Mouse (Mus musculus) C2C12 (cell line): Measurements from ENCODE around the gene Wdr81. TPM values are rescaled to one million over a fixed set of nuclear protein-coding genes. Genes with fewer than 3 reads are reported as not detected.
A peak's percentile ranks its signal among the peaks of the same experiment; 100 is the strongest.
"Not testable (repeated sequence)": the region's sequence is repeated elsewhere in the genome, so short reads cannot be mapped to it uniquely, and the experiment has no call there.

Source experiments
- H3K27me3 ChIP-seq: one replicate; pipeline ENCODE4 v1.6.1; 2011; ENCODE audit not compliant: control insufficient read depth, insufficient read depth, insufficient read length
- H3K36me3 ChIP-seq: one replicate; pipeline ENCODE4 v1.6.1; 2011; ENCODE audit not compliant: control insufficient read depth, insufficient read depth
- H3K4me3 ChIP-seq: one replicate; pipeline ENCODE4 v1.5.1; 2011; ENCODE audit warnings: mild to moderate bottlenecking, control low read depth; ENCODE audit not compliant: poor library complexity, insufficient read depth, severe bottlenecking
- H3K79me2 ChIP-seq: one replicate; pipeline ENCODE4 v1.6.1; 2011; ENCODE audit not compliant: control insufficient read depth, insufficient read depth
- H3K79me3 ChIP-seq: one replicate; pipeline ENCODE4 v1.6.1; 2011; ENCODE audit warnings: low read depth, control low read depth
- H3ac ChIP-seq: one replicate; pipeline ENCODE3; 2011; ENCODE audit warnings: low read depth; ENCODE audit not compliant: control insufficient read depth, insufficient read length
- CEBPB ChIP-seq: IDR thresholded peaks from one replicate; pipeline ENCODE4 v1.6.1; 2011; ENCODE audit warnings: low read depth, mild to moderate bottlenecking, control low read depth, moderate library complexity
- CTCF ChIP-seq: IDR thresholded peaks from one replicate; pipeline ENCODE4 v1.5.1; 2011; ENCODE audit not compliant: control insufficient read depth, insufficient read depth, insufficient read length
- FOSL1 ChIP-seq: IDR thresholded peaks from one replicate; pipeline ENCODE4 v1.8.0; 2011; ENCODE audit warnings: mild to moderate bottlenecking, low read length; ENCODE audit not compliant: poor library complexity, insufficient read depth, severe bottlenecking
- MAX ChIP-seq: IDR thresholded peaks from one replicate; pipeline ENCODE4 v1.6.1; 2011; ENCODE audit warnings: mild to moderate bottlenecking, control low read depth
- MYOD1 ChIP-seq: IDR thresholded peaks from one replicate; pipeline ENCODE4 v1.6.1; 2011; ENCODE audit warnings: low read depth; ENCODE audit not compliant: control insufficient read depth, insufficient read length
- MYOG ChIP-seq: IDR thresholded peaks from one replicate; pipeline ENCODE4 v1.6.1; 2011; ENCODE audit not compliant: control insufficient read depth, insufficient read length; ENCODE audit errors: extremely low read depth
- USF1 ChIP-seq: IDR thresholded peaks from one replicate; pipeline ENCODE4 v1.6.1; 2011; ENCODE audit warnings: low read depth, mild to moderate bottlenecking, control low read depth, moderate library complexity
- polyA plus RNA-seq: library from polyadenylated mRNA; unstranded; fragments of >200 nt; fragmentation: generic; extraction: Trizol; gene quantifications from one replicate; pipeline ENCODE4 v1.2.1, GENCODE M21; 2012; ENCODE audit warnings: missing spikeins

Wdr81 gene
- polyA plus RNA-seq, 1 experiment: 21.6 TPM

DNA sequence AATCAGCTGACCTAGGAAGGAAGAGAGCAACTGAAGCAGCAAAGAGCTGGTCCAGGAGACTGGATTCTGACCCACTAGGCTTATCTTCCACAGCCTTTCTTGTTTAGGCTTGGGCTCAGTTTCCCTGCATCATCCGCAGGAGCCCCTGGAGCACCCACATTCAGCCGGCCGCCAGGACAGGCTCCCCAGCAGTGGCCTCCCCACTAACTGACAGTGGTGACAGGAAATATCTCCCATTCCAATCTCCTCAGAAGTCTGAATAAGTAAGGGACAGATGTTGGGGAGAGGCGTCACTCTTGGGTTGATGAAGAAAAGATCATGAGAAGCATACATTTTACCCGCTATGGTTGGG, 5.2 kb upstream of the Wdr81 start:
- H3K4me3 ChIP-seq: peak overlapping the region; percentile 15
- H3ac ChIP-seq: peak overlapping the region; percentile 44

DNA sequence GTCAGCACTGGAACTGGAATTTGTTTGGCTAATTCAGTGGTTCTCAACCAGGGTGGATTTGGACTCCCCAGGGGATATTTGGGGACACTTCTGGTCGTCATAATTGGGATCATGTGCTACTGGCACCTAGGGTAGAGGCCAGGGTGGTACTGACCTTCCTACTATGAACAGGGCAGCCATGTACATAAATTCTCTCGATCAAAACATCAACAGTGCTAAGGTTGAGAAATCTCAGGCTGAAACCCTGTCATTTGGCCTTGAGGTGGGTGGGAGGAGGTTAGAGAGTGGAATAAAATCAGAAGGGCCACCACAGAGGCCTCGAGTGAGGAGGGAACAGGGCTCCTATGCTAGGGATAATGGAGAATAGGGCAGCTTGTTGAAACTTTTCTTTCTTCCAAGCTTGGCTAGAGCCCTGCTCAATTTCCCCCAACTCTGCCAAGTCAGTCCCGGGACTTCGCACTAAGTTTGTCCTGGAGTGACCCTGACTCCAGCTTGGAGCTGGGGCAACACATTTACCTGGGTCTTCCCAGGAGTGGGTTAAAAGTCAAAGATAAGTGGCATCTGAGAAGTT, 4.7 kb upstream of the Wdr81 start:
- H3K36me3 ChIP-seq: peaks cover 11% of the 10 kb centered on the region
- H3K79me3 ChIP-seq: peaks cover 15% of the 10 kb centered on the region
- H3K4me3 ChIP-seq: peak overlapping the region; percentile 15
- peak overlapping the region; percentile 44 for H3ac ChIP-seq
- H3K79me2 ChIP-seq: peaks cover 27% of the 10 kb centered on the region
- no peaks in the 10 kb centered on the region for H3K27me3 ChIP-seq
- TF ChIP-seq USF1 (no peak), CEBPB (peak; percentile 21)

More for the DNA sequence above, 5.2 kb upstream of the Wdr81 start:
- peaks cover 31% of the 10 kb centered on the region for H3K79me2 ChIP-seq
- no peaks in the 10 kb centered on the region for H3K27me3 ChIP-seq
- no peak for TF ChIP-seq CTCF
- no peak for TF ChIP-seq USF1
- no peak for TF ChIP-seq MAX
- no peak for TF ChIP-seq MYOG
- TF ChIP-seq FOSL1: no peak
- peaks cover 16% of the 10 kb centered on the region for H3K36me3 ChIP-seq
- peaks cover 20% of the 10 kb centered on the region for H3K79me3 ChIP-seq

DNA sequence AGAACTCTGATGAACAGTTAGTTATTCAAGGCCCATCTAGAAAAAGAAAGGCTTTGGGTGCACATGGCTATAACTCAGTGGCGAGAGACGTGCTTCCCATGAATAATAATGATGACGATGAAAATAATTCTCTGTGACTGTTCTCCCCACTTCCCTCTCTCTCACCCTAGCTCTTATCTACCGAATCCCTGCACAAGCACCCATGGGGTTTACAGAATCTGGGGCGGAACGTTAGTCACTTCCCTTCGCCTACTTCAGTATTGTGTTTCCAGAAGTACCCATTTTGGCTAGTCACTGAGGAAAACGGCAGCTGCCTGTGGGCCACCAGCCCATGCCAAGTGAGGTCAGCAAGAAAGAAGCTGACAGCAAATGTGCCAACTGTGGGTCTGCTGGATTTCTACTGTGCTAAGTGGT, 4.1 kb upstream of the Wdr81 start:
- Histone ChIP-seq H3K4me3 (no peak overlapping the region), H3K79me3 (peaks cover 15% of the 10 kb centered on the region), H3K27me3 (no peaks in the 10 kb centered on the region), H3K79me2 (peaks cover 27% of the 10 kb centered on the region), H3K36me3 (peaks cover 5% of the 10 kb centered on the region), H3ac (peak overlapping the region; percentile 16)
- TF ChIP-seq FOSL1 (peak; percentile 47), USF1 (no peak), MAX (peak; percentile 88), MYOD1 (peak; percentile 90), CTCF (no peak)

DNA sequence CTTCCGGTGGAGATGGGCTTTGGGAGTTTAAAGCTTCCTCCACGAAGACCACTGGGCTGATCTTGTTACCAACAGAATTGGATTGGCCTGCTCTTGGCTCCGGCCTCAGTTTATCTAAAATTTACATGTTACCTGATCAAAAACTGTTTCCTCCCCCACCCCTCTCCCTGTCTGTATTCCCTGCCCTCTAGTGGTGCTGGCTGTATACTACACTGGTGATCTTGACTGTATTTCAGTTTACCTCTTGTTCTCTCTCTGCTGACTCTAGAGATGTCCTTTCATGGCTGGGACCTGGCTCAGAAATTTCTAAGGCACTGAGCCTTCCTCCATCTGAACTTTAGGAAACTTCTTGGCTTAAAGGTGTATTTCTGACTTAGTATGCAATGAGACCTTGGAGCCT, 3.7 kb upstream of the Wdr81 start:
- TF ChIP-seq MYOG (no peak), MYOD1 (no peak), CTCF (peak; percentile 22)
- Histone ChIP-seq H3K36me3 (peaks cover under 1% of the 10 kb centered on the region), H3K4me3 (no peak overlapping the region)

DNA sequence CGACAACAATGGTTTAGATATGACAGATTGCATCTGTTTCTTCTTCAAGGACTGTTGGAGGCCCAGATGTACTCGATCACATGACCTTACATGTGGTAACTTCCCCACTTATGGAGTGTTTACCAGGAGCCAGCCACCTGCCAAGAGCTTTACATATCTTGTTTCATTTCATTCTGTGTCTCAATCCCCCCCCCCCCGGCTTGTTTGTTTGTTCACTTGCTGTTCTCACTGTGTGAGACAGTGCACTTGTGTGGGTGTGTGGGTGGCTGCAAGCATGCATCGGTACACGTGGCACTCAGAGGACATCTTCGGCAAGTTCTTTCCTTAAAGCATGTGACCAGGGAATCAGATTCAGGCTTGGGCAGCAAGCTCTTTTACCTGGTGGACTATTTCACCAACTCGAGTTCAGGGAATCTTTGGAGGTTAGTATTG, 1.9 kb upstream of the Wdr81 start:
- TF ChIP-seq USF1: no peak
- no peak for TF ChIP-seq MYOG
- no peak for TF ChIP-seq FOSL1
- no peak for TF ChIP-seq MYOD1
- TF ChIP-seq MAX: no peak
- no peak for TF ChIP-seq CEBPB
- no peak for TF ChIP-seq CTCF
- Histone ChIP-seq H3K79me2 (peaks cover 28% of the 10 kb centered on the region), H3K36me3 (peaks cover 7% of the 10 kb centered on the region)

More for the DNA sequence above, 3.7 kb upstream of the Wdr81 start:
- Histone ChIP-seq H3K79me3 (peaks cover 13% of the 10 kb centered on the region), H3K79me2 (peaks cover 27% of the 10 kb centered on the region), H3ac (peak overlapping the region; percentile 16), H3K27me3 (no peaks in the 10 kb centered on the region)

DNA sequence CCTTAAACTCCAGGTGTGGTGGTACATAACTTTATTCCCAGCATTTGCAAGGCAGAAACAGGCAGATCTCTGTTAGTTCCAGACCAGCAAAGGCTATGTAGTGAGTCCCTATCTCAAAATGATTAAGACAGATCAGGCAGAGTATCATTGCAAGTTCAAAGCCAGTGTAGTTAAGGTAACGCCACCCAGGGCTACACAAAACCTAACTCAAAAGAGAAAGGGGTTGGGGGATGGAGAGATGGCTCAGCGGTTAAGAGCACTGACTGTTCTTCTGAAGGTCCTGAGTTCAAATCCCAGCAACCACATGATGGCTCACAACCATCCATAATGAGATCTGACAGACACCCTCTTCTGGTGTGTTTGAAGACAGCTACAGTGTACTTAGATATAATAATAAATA, 1.5 kb upstream of the Wdr81 start:
- H3ac ChIP-seq, H3K27me3 ChIP-seq, H3K36me3 ChIP-seq, H3K4me3 ChIP-seq: not testable (repeated sequence)
- Histone ChIP-seq H3K79me3 (peaks cover 14% of the 10 kb centered on the region), H3K79me2 (peaks cover 33% of the 10 kb centered on the region)

More for the DNA sequence above, 1.9 kb upstream of the Wdr81 start:
- Histone ChIP-seq H3K79me3 (peaks cover 14% of the 10 kb centered on the region), H3K27me3 (no peaks in the 10 kb centered on the region), H3ac (no peak overlapping the region), H3K4me3 (no peak overlapping the region)
